Mouse (Mus musculus) ES-E14 (cell line): ENCODE data around the gene Nhlh1. TPM values are rescaled to one million over a fixed set of nuclear protein-coding genes. Genes with fewer than 3 reads are reported as not detected.

ENCODE experiments used
- DNase-seq: peaks from one replicate; pipeline ENCODE4 v3.0.0-alpha.2; 2013; ENCODE audit warnings: low read depth, low spot score
- H3K27ac ChIP-seq: 2 replicates; pipeline ENCODE4 v1.5.1; 2012; ENCODE audit warnings: low read depth, mild to moderate bottlenecking, low read length, moderate library complexity, mixed read lengths; ENCODE audit not compliant: poor library complexity, insufficient read depth, severe bottlenecking
- H3K36me3 ChIP-seq: 2 replicates; pipeline ENCODE4 v1.6.1; 2012; ENCODE audit warnings: mild to moderate bottlenecking, low read length, moderate library complexity, mixed read lengths; ENCODE audit not compliant: control insufficient read depth, poor library complexity, insufficient read depth, severe bottlenecking
- H3K4me1 ChIP-seq, 2 experiments: fragments of 150-350 bp in 1 of 2; sonication (generic) in 1 of 2; 2 replicates each; pipeline ENCODE4 v1.6.1; 2012; ENCODE audit warnings: low read length in 2 of 2, mild to moderate bottlenecking in 1 of 2, mixed read lengths in 1 of 2; ENCODE audit not compliant: control insufficient read depth in 2 of 2, insufficient read depth in 2 of 2, poor library complexity in 1 of 2
- H3K4me3 ChIP-seq, 2 experiments: fragments of 150-350 bp in 1 of 2; sonication (generic) in 1 of 2; 2 replicates each; pipeline ENCODE4 v1.5.1; 2012; ENCODE audit warnings: low read length in 2 of 2, low read depth in 1 of 2, mild to moderate bottlenecking in 1 of 2, mixed read lengths in 1 of 2; ENCODE audit not compliant: insufficient read depth in 1 of 2, poor library complexity in 1 of 2, severe bottlenecking in 1 of 2
- H3K9ac ChIP-seq: 2 replicates; pipeline ENCODE4 v1.6.1; 2012; ENCODE audit warnings: low read depth, mild to moderate bottlenecking, low read length, mixed read lengths; ENCODE audit not compliant: poor library complexity, insufficient read depth, severe bottlenecking
- H3K9me3 ChIP-seq: fragments of 150-350 bp; sonication (generic); 2 replicates; pipeline ENCODE4 v1.6.1; 2012; ENCODE audit warnings: low read depth, mild to moderate bottlenecking, low read length; ENCODE audit not compliant: control insufficient read depth, insufficient read depth
- CHD2 ChIP-seq: IDR thresholded peaks from 2 replicates; pipeline ENCODE4 v1.6.1; 2014; ENCODE audit warnings: mild to moderate bottlenecking, low read depth, low read length, inconsistent platforms
- HCFC1 ChIP-seq: IDR thresholded peaks from 2 replicates; pipeline ENCODE4 v1.6.1; 2012; ENCODE audit warnings: low read length, inconsistent platforms, borderline replicate concordance; ENCODE audit not compliant: insufficient read depth
- MAFK ChIP-seq: IDR thresholded peaks from 2 replicates; pipeline ENCODE4 v1.6.1; 2014; ENCODE audit warnings: mild to moderate bottlenecking, low read depth, low read length, inconsistent platforms; ENCODE audit not compliant: insufficient read depth
- ZC3H11A ChIP-seq: IDR thresholded peaks from 2 replicates; pipeline ENCODE4 v1.6.1; 2012; ENCODE audit warnings: low read depth, mild to moderate bottlenecking, inconsistent platforms, low read length, borderline replicate concordance
- ZNF384 ChIP-seq: IDR thresholded peaks from 2 replicates; pipeline ENCODE4 v1.6.1; 2012; ENCODE audit warnings: low read depth, low read length, inconsistent platforms
- in situ Hi-C, 2 experiments: fragments of 600-800 bp; cut with MboI; formaldehyde crosslinking; loops; one replicate each; pipeline ENCODE4 v1.15.1; 2025; ENCODE audit warnings: low sequenced_read_pairs in 2 of 2, inconsistent platforms in 1 of 2; ENCODE audit not compliant: unreplicated experiment in 2 of 2
- total RNA-seq: library from RNA; depleted of rRNA; stranded (reverse); fragments of 300-350 nt; gene quantifications from 2 replicates; pipeline ENCODE4 v1.2.3, GENCODE M21; 2012

Nhlh1 gene
- total RNA-seq, 1 experiment = not detected

- Histone ChIP-seq H3K27ac (no peak overlapping the region), H3K9ac (no peak overlapping the region), H3K9me3 (no peaks in the 10 kb centered on the region), H3K4me3 (no peak overlapping the region), H3K4me1 (peaks cover 0 to 10% of the 10 kb centered on the region in 2 experiments; a peak in 2 of 4 replicates), H3K36me3 (no peaks in the 10 kb centered on the region)
- no peak for TF ChIP-seq ZNF384
- no peak for TF ChIP-seq CHD2
- TF ChIP-seq MAFK = no peak
- no peak for TF ChIP-seq HCFC1
- no peak for TF ChIP-seq ZC3H11A
- in situ Hi-C loops = no loop called here
- no peak for DNase-seq
Measured at GRCm38 (mm10) chr1:172058874-172059273, 1.5 kb upstream of the Nhlh1 start.

GRCm38 (mm10) chr1:172058321-172058720 is 948 bp upstream of the Nhlh1 start:
- TF ChIP-seq CHD2 (no peak), HCFC1 (no peak), ZNF384 (no peak), MAFK (no peak), ZC3H11A (no peak)
- no peak for DNase-seq
- Histone ChIP-seq H3K27ac (no peak overlapping the region), H3K9me3 (no peaks in the 10 kb centered on the region), H3K4me1 (peaks cover 1 to 12% of the 10 kb centered on the region in 2 experiments; a peak in 2 of 4 replicates), H3K9ac (no peak overlapping the region), H3K4me3 (no peak overlapping the region), H3K36me3 (no peaks in the 10 kb centered on the region)
- in situ Hi-C loops = no loop called here

GRCm38 (mm10) chr1:172056251-172056650 is 1.1 kb downstream of the Nhlh1 start:
- peaks cover 1 to 12% of the 10 kb centered on the region in 2 experiments; a peak in 1 of 4 replicates for H3K4me1 ChIP-seq
- TF ChIP-seq HCFC1 (no peak), CHD2 (no peak), MAFK (no peak), ZNF384 (no peak), ZC3H11A (no peak)
- H3K9me3 ChIP-seq = no peaks in the 10 kb centered on the region
- H3K27ac ChIP-seq = no peak overlapping the region
- in situ Hi-C loops = no loop called here
- no peaks in the 10 kb centered on the region for H3K36me3 ChIP-seq
- no peak for DNase-seq
- H3K4me3 ChIP-seq = no peak overlapping the region
- no peak overlapping the region for H3K9ac ChIP-seq

GRCm38 (mm10) chr1:172053541-172054440 is 3.6 kb downstream of the Nhlh1 start:
- no peak overlapping the region for H3K27ac ChIP-seq
- in situ Hi-C loops = no loop called here
- DNase-seq = no peak
- peaks cover 1 to 10% of the 10 kb centered on the region in 2 experiments; a peak in 1 of 4 replicates for H3K4me1 ChIP-seq
- H3K4me3 ChIP-seq = peak overlapping the region; percentile 61 to 64
- peak overlapping the region; percentile 64 for H3K9ac ChIP-seq
- TF ChIP-seq HCFC1 (no peak), CHD2 (no peak), MAFK (no peak), ZNF384 (no peak), ZC3H11A (no peak)
- no peaks in the 10 kb centered on the region for H3K9me3 ChIP-seq
- no peaks in the 10 kb centered on the region for H3K36me3 ChIP-seq
